Comparison of ENCODE assay signal across 22 mouse cellular contexts in genomic region chr14:105312944-105313343, GRCm38 (mm10). TPM values are rescaled to one million over a fixed set of nuclear protein-coding genes. Genes with fewer than 3 reads are reported as not detected.
DNase-seq lines count a peak whose midpoint lies in the region; ATAC-seq and TF ChIP-seq lines count a peak whose summit lies in the region.
"Had no signal": no experiment of that assay in that cellular context is flagged by ENCODE, and none has a peak within 500 bp of the region (broad histone marks: within the 10 kb centered on the region; RNA-seq: fewer than 3 reads in every experiment).

No protein-coding gene starts in this region.

- WGBS in heart, embryonic 16.5 days, result 84% methylated on average over 2 of the region's 2 CpGs
- WGBS in hindbrain, postnatal 0 days, result 95% methylated on average over 2 of the region's 2 CpGs
- 90% methylated on average over 2 of the region's 2 CpGs for WGBS in hindbrain, embryonic 13.5 days
- WGBS in neural tube, embryonic 11.5 days, result 66% methylated on average over 2 of the region's 2 CpGs
- WGBS in neural tube, embryonic 15.5 days, result 92% methylated on average over 2 of the region's 2 CpGs
- 96% methylated on average over 2 of the region's 2 CpGs for WGBS in intestine, postnatal 0 days
- 84% methylated on average over 2 of the region's 2 CpGs for WGBS in cerebellum, adult 2 months

- no peaks in the 10 kb centered on the region for H3K9me3 ChIP-seq in heart, embryonic 16.5 days (replicated peaks; ENCODE audit: control insufficient read depth, low read length)
- no peaks in the 10 kb centered on the region for H3K9me3 ChIP-seq in hindbrain, postnatal 0 days (ENCODE audit: low read length)
- H3K9me3 ChIP-seq in hindbrain, embryonic 13.5 days, result no peaks in the 10 kb centered on the region
- H3K9me3 ChIP-seq in neural tube, embryonic 11.5 days (ENCODE audit: control insufficient read depth, low read length), result no peaks in the 10 kb centered on the region
- no peaks in the 10 kb centered on the region for H3K9me3 ChIP-seq in neural tube, embryonic 15.5 days (replicated peaks)
- H3K9me3 ChIP-seq in intestine, postnatal 0 days (ENCODE audit: control insufficient read depth), result no peaks in the 10 kb centered on the region
- H3K9me3 ChIP-seq: embryonic facial prominence, embryonic 13.5 days; forebrain, embryonic 12.5 days had no signal

- TF ChIP-seq POLR2A in cerebellum, adult 2 months (IDR thresholded peaks at IDR 0.05; ENCODE audit: borderline replicate concordance, insufficient read depth, low read length), result no peak

- no peak overlapping the region for H3K27ac ChIP-seq in heart, embryonic 16.5 days (ENCODE audit: low read length)
- H3K27ac ChIP-seq in hindbrain, postnatal 0 days, result no peak overlapping the region
- H3K27ac ChIP-seq in hindbrain, embryonic 13.5 days, result no peak overlapping the region
- no peak overlapping the region for H3K27ac ChIP-seq in neural tube, embryonic 11.5 days (ENCODE audit: low read depth, low read length)
- no peak overlapping the region for H3K27ac ChIP-seq in neural tube, embryonic 15.5 days (replicated peaks)
- H3K27ac ChIP-seq in intestine, postnatal 0 days (ENCODE audit: low read depth, low read length), result no peak overlapping the region
- H3K27ac ChIP-seq in cerebellum, adult 2 months (ENCODE audit: insufficient read depth, low read length), result no peak overlapping the region
- H3K27ac ChIP-seq: embryonic facial prominence, embryonic 13.5 days; forebrain, embryonic 12.5 days; heart, adult 2 months had no signal

- intact Hi-C loops in heart, postnatal 10 days (cut with DNase I), result loop anchor here (5.0 to 10.0 kb wide), 3 partner anchors 419 to 1192 kb away; partner anchors contain the start of gene Spry2

- no peak for DNase-seq in heart, postnatal 10 days
- no peak for DNase-seq in hindbrain, postnatal 0 days (ENCODE audit: low spot score)
- DNase-seq in neural tube, embryonic 11.5 days (ENCODE audit: low spot score), result no peak
- no peak for DNase-seq in cerebellum, adult 2 months
- DNase-seq: adrenal gland, adult 8-10 months; adrenal gland, postnatal 36 days; cerebellum, adult 8-10 months; cerebellum, postnatal 14 days; embryo, embryonic 11 days; gastrocnemius, postnatal 10 days; heart, adult 2 months; heart, postnatal 4 days; kidney, adult 8-10 months had no signal

- 0 out of 2 replicates have a peak, but pooled peaks have one; percentile 23 for ATAC-seq in heart, embryonic 16.5 days (replicated peaks; ENCODE audit: extremely low read depth, insufficient read depth, low FRiP score)
- 0 out of 2 replicates have a peak, but pooled peaks have one; percentile 4 for ATAC-seq in hindbrain, postnatal 0 days
- ATAC-seq in hindbrain, embryonic 13.5 days (ENCODE audit: low FRiP score), result no peak
- peak; percentile 31; the same call in 1 of the 2 replicates for ATAC-seq in neural tube, embryonic 11.5 days (ENCODE audit: insufficient read depth, low FRiP score, low TSS enrichment)
- ATAC-seq in neural tube, embryonic 15.5 days (ENCODE audit: low FRiP score), result no peak
- peak; percentile 51; the same call in 1 of the 2 replicates for ATAC-seq in intestine, postnatal 0 days
- ATAC-seq: inflammation-experienced regulatory T-cells, adult 6 months had no signal

- no peak overlapping the region for H3K9ac ChIP-seq in heart, embryonic 16.5 days (ENCODE audit: low read length)
- no peak overlapping the region for H3K9ac ChIP-seq in hindbrain, postnatal 0 days (replicated peaks; ENCODE audit: low read length)
- H3K9ac ChIP-seq in hindbrain, embryonic 13.5 days, result no peak overlapping the region
- H3K9ac ChIP-seq in neural tube, embryonic 11.5 days (ENCODE audit: low read length), result no peak overlapping the region
- no peak overlapping the region for H3K9ac ChIP-seq in neural tube, embryonic 15.5 days (replicated peaks)
- no peak overlapping the region for H3K9ac ChIP-seq in intestine, postnatal 0 days (ENCODE audit: low read depth, low read length)
- H3K9ac ChIP-seq: embryonic facial prominence, embryonic 13.5 days; forebrain, embryonic 12.5 days had no signal

- no peak overlapping the region for H3K4me2 ChIP-seq in heart, embryonic 16.5 days (ENCODE audit: low read depth, low read length)
- H3K4me2 ChIP-seq in hindbrain, postnatal 0 days (ENCODE audit: low read depth, low read length), result no peak overlapping the region
- H3K4me2 ChIP-seq in hindbrain, embryonic 13.5 days, result no peak overlapping the region
- H3K4me2 ChIP-seq in neural tube, embryonic 11.5 days (ENCODE audit: low read depth), result no peak overlapping the region
- H3K4me2 ChIP-seq in neural tube, embryonic 15.5 days, result no peak overlapping the region
- H3K4me2 ChIP-seq in intestine, postnatal 0 days (replicated peaks; ENCODE audit: low read depth), result no peak overlapping the region
- H3K4me2 ChIP-seq: embryonic facial prominence, embryonic 13.5 days; forebrain, embryonic 12.5 days; heart, embryonic 11.5 days had no signal

- peaks cover 5% of the 10 kb centered on the region for H3K4me1 ChIP-seq in heart, embryonic 16.5 days (ENCODE audit: control insufficient read depth, insufficient read depth, low read length)
- no peaks in the 10 kb centered on the region for H3K4me1 ChIP-seq in hindbrain, postnatal 0 days (ENCODE audit: insufficient read depth, low read length)
- peaks cover 4% of the 10 kb centered on the region; the same call in 1 of the 2 replicates for H3K4me1 ChIP-seq in hindbrain, embryonic 13.5 days (replicated peaks)
- H3K4me1 ChIP-seq in neural tube, embryonic 11.5 days (ENCODE audit: control insufficient read depth, insufficient read depth, low read length), result no peaks in the 10 kb centered on the region
- H3K4me1 ChIP-seq in neural tube, embryonic 15.5 days, result no peaks in the 10 kb centered on the region
- H3K4me1 ChIP-seq in intestine, postnatal 0 days (replicated peaks; ENCODE audit: control insufficient read depth, insufficient read depth, low read length), result no peaks in the 10 kb centered on the region
- no peaks in the 10 kb centered on the region for H3K4me1 ChIP-seq in cerebellum, adult 2 months (ENCODE audit: control insufficient read depth, insufficient read depth, low read length)
- H3K4me1 ChIP-seq: embryonic facial prominence, embryonic 13.5 days had no signal

- H3K36me3 ChIP-seq in heart, embryonic 16.5 days (ENCODE audit: control insufficient read depth, insufficient read depth), result peaks cover 7% of the 10 kb centered on the region; the same call in 1 of the 2 replicates
- no peaks in the 10 kb centered on the region; the same call in none of the 2 replicates for H3K36me3 ChIP-seq in hindbrain, postnatal 0 days (ENCODE audit: insufficient read depth, low read length)
- H3K36me3 ChIP-seq in hindbrain, embryonic 13.5 days, result peaks cover 12% of the 10 kb centered on the region
- H3K36me3 ChIP-seq in neural tube, embryonic 11.5 days (ENCODE audit: control insufficient read depth, insufficient read depth, low read length), result no peaks in the 10 kb centered on the region
- peaks cover 13% of the 10 kb centered on the region for H3K36me3 ChIP-seq in neural tube, embryonic 15.5 days
- peaks cover 13% of the 10 kb centered on the region for H3K36me3 ChIP-seq in intestine, postnatal 0 days (ENCODE audit: control insufficient read depth, insufficient read depth)
- H3K36me3 ChIP-seq: forebrain, embryonic 12.5 days had no signal

- H3K4me3 ChIP-seq in heart, embryonic 16.5 days (ENCODE audit: low read length), result no peak overlapping the region
- no peak overlapping the region for H3K4me3 ChIP-seq in hindbrain, postnatal 0 days (ENCODE audit: low read length)
- no peak overlapping the region for H3K4me3 ChIP-seq in hindbrain, embryonic 13.5 days
- H3K4me3 ChIP-seq in neural tube, embryonic 11.5 days (ENCODE audit: low read depth, low read length), result no peak overlapping the region
- H3K4me3 ChIP-seq in neural tube, embryonic 15.5 days (replicated peaks), result no peak overlapping the region
- H3K4me3 ChIP-seq in intestine, postnatal 0 days (ENCODE audit: low read depth, low read length), result no peak overlapping the region
- no peak overlapping the region for H3K4me3 ChIP-seq in cerebellum, adult 2 months (replicated peaks; ENCODE audit: insufficient read depth, low read depth, low read length)
- H3K4me3 ChIP-seq: embryonic facial prominence, embryonic 13.5 days; forebrain, embryonic 12.5 days; heart, adult 2 months had no signal

- no peak for TF ChIP-seq CTCF in hindbrain, postnatal 0 days (IDR thresholded peaks at IDR 0.05; ENCODE audit: low read depth)
- TF ChIP-seq CTCF in intestine, postnatal 0 days (IDR thresholded peaks at IDR 0.05; ENCODE audit: low read depth), result no peak
- no peak for TF ChIP-seq CTCF in cerebellum, adult 2 months (IDR thresholded peaks at IDR 0.05; ENCODE audit: borderline replicate concordance, insufficient read depth, low read depth, low read length)

- H3K27me3 ChIP-seq in heart, embryonic 16.5 days (ENCODE audit: control insufficient read depth, insufficient read depth, low read length), result no peaks in the 10 kb centered on the region
- H3K27me3 ChIP-seq in hindbrain, postnatal 0 days (ENCODE audit: insufficient read depth, low read length), result no peaks in the 10 kb centered on the region
- no peaks in the 10 kb centered on the region for H3K27me3 ChIP-seq in hindbrain, embryonic 13.5 days
- no peaks in the 10 kb centered on the region for H3K27me3 ChIP-seq in neural tube, embryonic 11.5 days (ENCODE audit: control insufficient read depth, insufficient read depth, low read length)
- H3K27me3 ChIP-seq in neural tube, embryonic 15.5 days (replicated peaks), result no peaks in the 10 kb centered on the region
- no peaks in the 10 kb centered on the region for H3K27me3 ChIP-seq in intestine, postnatal 0 days (replicated peaks; ENCODE audit: control insufficient read depth, insufficient read depth, low read length)
- no peaks in the 10 kb centered on the region for H3K27me3 ChIP-seq in cerebellum, adult 2 months (ENCODE audit: control insufficient read depth, insufficient read depth, low read length)
- H3K27me3 ChIP-seq: CH12.LX; embryonic facial prominence, embryonic 13.5 days; forebrain, embryonic 12.5 days had no signal

RNA-seq across cellular contexts. Expression of gene Ndfip2, which starts 54.6 kb away (rescaled TPM):
- polyA plus RNA-seq in heart, embryonic 16.5 days (2015; fragmentation: Nextera tagmentation; extraction: Ambion mirVana), result 44.1 and 57.3 TPM in 2 replicates
- 10 to 100 TPM; 27.7 to 30.3 TPM for total RNA-seq in heart, postnatal 10 days (2021)
- total RNA-seq in hindbrain, postnatal 0 days (2014; rRNA removed), result 155 and 175 TPM in 2 replicates
- polyA plus RNA-seq in hindbrain, postnatal 0 days (2015; fragmentation: Nextera tagmentation; extraction: Ambion mirVana), result 118 and 119 TPM in 2 replicates
- 96.0 and 98.9 TPM in 2 replicates for polyA plus RNA-seq in hindbrain, embryonic 13.5 days (2015; fragmentation: Nextera tagmentation; extraction: Ambion mirVana)
- polyA plus RNA-seq in neural tube, embryonic 11.5 days (2014; fragmentation: Nextera tagmentation; extraction: Ambion mirVana), result 77.5 and 79.6 TPM in 2 replicates
- polyA plus RNA-seq in neural tube, embryonic 15.5 days (2015; fragmentation: Nextera tagmentation; extraction: Ambion mirVana), result 111 and 120 TPM in 2 replicates
- 119 and 124 TPM in 2 replicates for polyA plus RNA-seq in intestine, postnatal 0 days (2015; fragmentation: Nextera tagmentation; extraction: Ambion mirVana)
- 92.6 and 96.3 TPM in 2 replicates for polyA plus RNA-seq in cerebellum, adult 2 months (2012; rRNA removed)

Comparison
In these comparisons a context has a peak if more than half of its experiments do, and no peak if none do; other contexts are left out.
1. ATAC-seq: peak in heart, embryonic 16.5 days (single experiment), hindbrain, postnatal 0 days (single experiment), neural tube, embryonic 11.5 days (single experiment) and intestine, postnatal 0 days (single experiment); none in hindbrain, embryonic 13.5 days (single experiment) and neural tube, embryonic 15.5 days (single experiment).